Mouse (Mus musculus) cerebellum, adult (tissue): Measurements from ENCODE around the gene Hbq1b.

Experiments used
- ATAC-seq: cut with Nextera tagmentation; 2 replicates; pipeline ENCODE4 v1.9.2; 2017; ENCODE audit warnings: mild to moderate bottlenecking, moderate library complexity, mixed read lengths; ENCODE audit not compliant: insufficient number of reproducible peaks, low FRiP score, low TSS enrichment

Gene Hbq1b

GRCm38 (mm10) chr11:32286695-32287492 is at the start of gene Hbq1b:
Gene Hbq1b (plus strand): TSS chr11:32286965.
- peak; percentile 82 for ATAC-seq

- no peak for ATAC-seq
These were observed 49.4 kb upstream of the Hbq1b start for GRCm38 (mm10) chr11:32237411-32237795.

GRCm38 (mm10) chr11:32238093-32238860 is 48.5 kb upstream of the Hbq1b start:
- peak; percentile 75 for ATAC-seq

- no peak for ATAC-seq
These were observed 45.4 kb upstream of the Hbq1b start for GRCm38 (mm10) chr11:32241391-32241790.

- no peak for ATAC-seq
These were observed 44.6 kb upstream of the Hbq1b start for GRCm38 (mm10) chr11:32242209-32242608.

- no peak for ATAC-seq
These were observed 43.4 kb upstream of the Hbq1b start for GRCm38 (mm10) chr11:32243205-32243955.

- no peak for ATAC-seq
These were observed 42.7 kb upstream of the Hbq1b start for GRCm38 (mm10) chr11:32244064-32244463.

- no peak for ATAC-seq
These were observed 42.1 kb upstream of the Hbq1b start for GRCm38 (mm10) chr11:32244617-32245016.

GRCm38 (mm10) chr11:32245614-32246013 is 41.2 kb upstream of the Hbq1b start:
- ATAC-seq, result no peak

- no peak for ATAC-seq
These were observed 39.7 kb upstream of the Hbq1b start for GRCm38 (mm10) chr11:32247068-32247467.

GRCm38 (mm10) chr11:32248350-32248749 is 38.4 kb upstream of the Hbq1b start:
- ATAC-seq, result no peak

- no peak for ATAC-seq
These were observed 35.6 kb upstream of the Hbq1b start for GRCm38 (mm10) chr11:32250880-32251763.

- ATAC-seq, result no peak
These were observed 33.6 kb upstream of the Hbq1b start for GRCm38 (mm10) chr11:32253121-32253520.

GRCm38 (mm10) chr11:32256146-32256545 is 30.6 kb upstream of the Hbq1b start:
- no peak for ATAC-seq

GRCm38 (mm10) chr11:32256566-32256965 is 30.2 kb upstream of the Hbq1b start:
- no peak for ATAC-seq

- ATAC-seq, result no peak
These were observed 23.9 kb upstream of the Hbq1b start for GRCm38 (mm10) chr11:32262674-32263415.

GRCm38 (mm10) chr11:32265117-32265738 is 21.5 kb upstream of the Hbq1b start:
- ATAC-seq, result no peak

GRCm38 (mm10) chr11:32266194-32266593 is 20.6 kb upstream of the Hbq1b start:
- ATAC-seq, result no peak

GRCm38 (mm10) chr11:32266776-32267175 is 20.0 kb upstream of the Hbq1b start:
- ATAC-seq, result no peak
